Mouse (Mus musculus): ENCODE data around the gene Gon4l. TPM values are rescaled to one million over a fixed set of nuclear protein-coding genes. Genes with fewer than 3 reads are reported as not detected.

Gon4l gene
- polyA plus RNA-seq, 1 experiment from 2014 or later: 14.9 TPM

- Histone ChIP-seq H3K4me2 (replicated peaks) (peak overlapping the region; percentile 79), H3K9me3 (no peaks in the 10 kb centered on the region), H3K27me3 (no peaks in the 10 kb centered on the region), H3K27ac (peak overlapping the region; percentile 90), H3K9ac (replicated peaks) (peak overlapping the region; percentile 83), H3K4me1 (replicated peaks) (peaks cover 20% of the 10 kb centered on the region), H3K36me3 (peaks cover 30% of the 10 kb centered on the region), H3K4me3 (replicated peaks) (peak overlapping the region; percentile 57)
- 0 out of 2 replicates have a peak, but pooled peaks have one; percentile 7 for ATAC-seq
- 31% methylated on average over 8 of the region's 8 CpGs for WGBS
Observed at GRCm38 (mm10) chr3:88914384-88914810, 79.4 kb downstream of the Gon4l start.

- Histone ChIP-seq H3K27ac (no peak overlapping the region), H3K4me1 (replicated peaks) (peaks cover 8% of the 10 kb centered on the region), H3K27me3 (no peaks in the 10 kb centered on the region), H3K36me3 (peaks cover 37% of the 10 kb centered on the region), H3K9ac (replicated peaks) (no peak overlapping the region), H3K4me3 (replicated peaks) (no peak overlapping the region), H3K9me3 (no peaks in the 10 kb centered on the region), H3K4me2 (replicated peaks) (no peak overlapping the region)
- ATAC-seq: no peak
- 87% methylated on average over 13 of the region's 13 CpGs for WGBS
Observed at GRCm38 (mm10) chr3:88918981-88919380, 84.0 kb downstream of the Gon4l start.

- Histone ChIP-seq H3K36me3 (peaks cover 59% of the 10 kb centered on the region), H3K4me2 (replicated peaks) (no peak overlapping the region), H3K27ac (no peak overlapping the region), H3K4me1 (replicated peaks) (no peaks in the 10 kb centered on the region), H3K9me3 (no peaks in the 10 kb centered on the region), H3K9ac (replicated peaks) (no peak overlapping the region), H3K4me3 (replicated peaks) (no peak overlapping the region), H3K27me3 (no peaks in the 10 kb centered on the region)
- 96% methylated on average over 9 of the region's 9 CpGs for WGBS
- ATAC-seq: no peak
Observed at GRCm38 (mm10) chr3:88921411-88921810, 86.4 kb downstream of the Gon4l start.

- H3K9ac ChIP-seq (replicated peaks): no peak overlapping the region
- peaks cover 86% of the 10 kb centered on the region for H3K36me3 ChIP-seq
- 94% methylated on average over 8 of the region's 8 CpGs for WGBS
- no peak for ATAC-seq
- H3K9me3 ChIP-seq: no peaks in the 10 kb centered on the region
- H3K27ac ChIP-seq: no peak overlapping the region
- no peak overlapping the region for H3K4me3 ChIP-seq (replicated peaks)
- H3K4me1 ChIP-seq (replicated peaks): no peaks in the 10 kb centered on the region
- no peak overlapping the region for H3K4me2 ChIP-seq (replicated peaks)
- H3K27me3 ChIP-seq: no peaks in the 10 kb centered on the region
Observed at GRCm38 (mm10) chr3:88923989-88924591, 89.1 kb downstream of the Gon4l start.

- H3K36me3 ChIP-seq: peaks cover 98% of the 10 kb centered on the region
- H3K27me3 ChIP-seq: no peaks in the 10 kb centered on the region
- H3K9ac ChIP-seq (replicated peaks): no peak overlapping the region
- H3K27ac ChIP-seq: no peak overlapping the region
- no peaks in the 10 kb centered on the region for H3K9me3 ChIP-seq
- WGBS: 89% methylated on average over 2 of the region's 2 CpGs
- no peak for ATAC-seq
- H3K4me2 ChIP-seq (replicated peaks): no peak overlapping the region
- no peak overlapping the region for H3K4me3 ChIP-seq (replicated peaks)
- no peaks in the 10 kb centered on the region for H3K4me1 ChIP-seq (replicated peaks)
Observed at GRCm38 (mm10) chr3:88925651-88926050, 90.6 kb downstream of the Gon4l start.

- H3K9me3 ChIP-seq: no peaks in the 10 kb centered on the region
- no peak overlapping the region for H3K9ac ChIP-seq (replicated peaks)
- H3K27me3 ChIP-seq: no peaks in the 10 kb centered on the region
- H3K4me1 ChIP-seq (replicated peaks): no peaks in the 10 kb centered on the region
- ATAC-seq: no peak
- H3K4me3 ChIP-seq (replicated peaks): no peak overlapping the region
- H3K27ac ChIP-seq: no peak overlapping the region
- 94% methylated on average over 3 of the region's 3 CpGs for WGBS
- peaks cover 93% of the 10 kb centered on the region for H3K36me3 ChIP-seq
- no peak overlapping the region for H3K4me2 ChIP-seq (replicated peaks)
Observed at GRCm38 (mm10) chr3:88929501-88929900, 94.5 kb downstream of the Gon4l start.

- 93% methylated on average over 10 of the region's 10 CpGs for WGBS
- H3K27me3 ChIP-seq: no peaks in the 10 kb centered on the region
- H3K4me3 ChIP-seq (replicated peaks): no peak overlapping the region
- no peaks in the 10 kb centered on the region for H3K9me3 ChIP-seq
- H3K27ac ChIP-seq: no peak overlapping the region
- no peaks in the 10 kb centered on the region for H3K4me1 ChIP-seq (replicated peaks)
- ATAC-seq: no peak
- H3K36me3 ChIP-seq: peaks cover 63% of the 10 kb centered on the region
- no peak overlapping the region for H3K4me2 ChIP-seq (replicated peaks)
- no peak overlapping the region for H3K9ac ChIP-seq (replicated peaks)
Observed at GRCm38 (mm10) chr3:88939071-88939470, 104.0 kb downstream of the Gon4l start.

- no peak overlapping the region for H3K4me2 ChIP-seq (replicated peaks)
- H3K27ac ChIP-seq: no peak overlapping the region
- H3K27me3 ChIP-seq: no peaks in the 10 kb centered on the region
- no peaks in the 10 kb centered on the region for H3K9me3 ChIP-seq
- no peaks in the 10 kb centered on the region for H3K4me1 ChIP-seq (replicated peaks)
- H3K9ac ChIP-seq (replicated peaks): no peak overlapping the region
- peaks cover 56% of the 10 kb centered on the region for H3K36me3 ChIP-seq
- ATAC-seq: 0 out of 2 replicates have a peak, but pooled peaks have one; percentile 60
- 73% methylated on average over 3 of the region's 3 CpGs for WGBS
- no peak overlapping the region for H3K4me3 ChIP-seq (replicated peaks)
Observed at GRCm38 (mm10) chr3:88939749-88940148, 104.7 kb downstream of the Gon4l start.

GRCm38 (mm10) chr3:88942316-88942880 lies 107.4 kb downstream of the Gon4l start:
- H3K27ac ChIP-seq: no peak overlapping the region
- no peak overlapping the region for H3K4me3 ChIP-seq (replicated peaks)
- H3K9me3 ChIP-seq: no peaks in the 10 kb centered on the region
- H3K4me1 ChIP-seq (replicated peaks): no peaks in the 10 kb centered on the region
- H3K36me3 ChIP-seq: peaks cover 39% of the 10 kb centered on the region
- H3K9ac ChIP-seq (replicated peaks): 0 out of 2 replicates have a peak overlapping the region, but pooled peaks have one; percentile 14
- no peak overlapping the region for H3K4me2 ChIP-seq (replicated peaks)
- 96% methylated on average over 10 of the region's 10 CpGs for WGBS
- no peaks in the 10 kb centered on the region for H3K27me3 ChIP-seq
- ATAC-seq: no peak

- peaks cover 17% of the 10 kb centered on the region for H3K4me1 ChIP-seq (replicated peaks)
- no peaks in the 10 kb centered on the region for H3K9me3 ChIP-seq
- no peak for ATAC-seq
- WGBS: 96% methylated on average over 4 of the region's 4 CpGs
- H3K27me3 ChIP-seq: no peaks in the 10 kb centered on the region
- H3K27ac ChIP-seq: no peak overlapping the region
- no peak overlapping the region for H3K4me3 ChIP-seq (replicated peaks)
- H3K9ac ChIP-seq (replicated peaks): no peak overlapping the region
- peaks cover 26% of the 10 kb centered on the region for H3K36me3 ChIP-seq
- no peak overlapping the region for H3K4me2 ChIP-seq (replicated peaks)
Observed at GRCm38 (mm10) chr3:88944109-88944508, 109.1 kb downstream of the Gon4l start.

GRCm38 (mm10) chr3:88949786-88950575 lies 115.0 kb downstream of the Gon4l start:
- peaks cover 41% of the 10 kb centered on the region for H3K4me1 ChIP-seq (replicated peaks)
- H3K4me3 ChIP-seq (replicated peaks): peak overlapping the region; percentile 91
- no peaks in the 10 kb centered on the region for H3K27me3 ChIP-seq
- H3K4me2 ChIP-seq (replicated peaks): peak overlapping the region; percentile 72
- no peaks in the 10 kb centered on the region for H3K9me3 ChIP-seq
- ATAC-seq: peak; percentile 95
- peak overlapping the region; percentile 94 for H3K9ac ChIP-seq (replicated peaks)
- peak overlapping the region; percentile 99 for H3K27ac ChIP-seq
- no peaks in the 10 kb centered on the region for H3K36me3 ChIP-seq
- WGBS: 0% methylated on average over 50 of the region's 92 CpGs

Data from midbrain, embryonic 13.5 days (tissue).